Mouse (Mus musculus): ENCODE results near the gene Chd2. TPM values are rescaled to one million over a fixed set of nuclear protein-coding genes. Genes with fewer than 3 reads are reported as not detected.

The Chd2 gene
- 24.4 TPM for polyA plus RNA-seq (2014; fragmentation: Illumina TruSeq; extraction: RNeasy Lipid Tissue Mini Kit (QIAGEN cat#74804); ENCODE audit: low read depth, low replicate concordance)

GRCm38 (mm10) chr7:73541412-73542130 is at the start of gene Chd2:
Gene Chd2, minus strand, starts transcription at chr7:73541830.

Other genes starting within 250 kb of the Chd2 start
- 21.9 TPM for gene Rgma, start 166.3 kb downstream of the Chd2 start, polyA plus RNA-seq (2014; fragmentation: Illumina TruSeq; extraction: RNeasy Lipid Tissue Mini Kit (QIAGEN cat#74804); ENCODE audit: low read depth, low replicate concordance)
- gene Fam174b, start 198.5 kb upstream of the Chd2 start, polyA plus RNA-seq (2014; fragmentation: Illumina TruSeq; extraction: RNeasy Lipid Tissue Mini Kit (QIAGEN cat#74804); ENCODE audit: low read depth, low replicate concordance) = 212 TPM

All from heart, adult 10 weeks (tissue).